Mouse (Mus musculus): ENCODE measurements around the gene Saa2.
A peak's percentile ranks its signal among the peaks of the same experiment; 100 is the strongest.

Gene Saa2

GRCm38 (mm10) chr7:46762601-46763000, 11.0 kb downstream of the Saa2 start:
- DNase-seq (ENCODE audit: low read depth, low spot score): no peak

GRCm38 (mm10) chr7:46764672-46765071, 13.1 kb downstream of the Saa2 start:
- DNase-seq (ENCODE audit: low read depth, low spot score): no peak

DNA sequence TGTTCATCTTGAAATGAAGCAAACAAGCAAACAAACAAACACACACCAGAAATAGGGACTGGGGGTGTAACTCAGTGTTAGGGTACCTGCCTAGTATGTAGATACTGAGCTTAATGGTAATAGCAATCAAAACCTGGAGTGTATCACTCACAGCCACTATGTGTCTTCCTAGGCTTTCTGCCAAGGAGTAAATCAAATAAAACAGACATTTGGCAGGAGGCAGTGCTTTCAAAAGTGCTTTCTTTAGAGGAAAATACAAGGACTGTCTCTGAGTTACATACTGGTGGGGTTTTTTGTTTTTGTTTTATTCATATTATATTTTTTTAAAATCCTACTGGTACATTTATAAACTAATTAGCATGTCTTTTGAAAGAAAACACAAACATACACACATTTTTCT, 15.8 kb downstream of the Saa2 start:
- DNase-seq (ENCODE audit: low read depth, low spot score): no peak

DNA sequence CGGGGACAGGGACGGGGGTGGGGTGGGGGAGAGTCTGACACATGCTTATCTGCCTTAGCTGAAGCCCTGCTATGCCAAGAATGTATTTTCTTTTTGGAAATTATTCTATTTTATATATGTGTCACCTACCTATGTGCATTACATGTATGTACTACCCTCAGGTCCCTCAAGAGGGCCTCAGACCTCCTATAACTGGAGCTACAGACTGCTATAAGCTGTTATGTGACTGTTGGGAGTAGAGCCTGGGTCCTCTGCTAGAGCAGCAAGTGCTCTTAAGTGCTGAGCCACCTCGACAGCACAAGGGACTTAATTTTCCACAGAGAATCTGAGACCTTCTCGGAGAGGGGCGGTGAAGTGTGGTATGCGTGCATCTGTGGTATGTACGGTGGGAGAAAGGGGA, 16.9 kb downstream of the Saa2 start:
- DNase-seq (ENCODE audit: low read depth, low spot score): no peak

DNA sequence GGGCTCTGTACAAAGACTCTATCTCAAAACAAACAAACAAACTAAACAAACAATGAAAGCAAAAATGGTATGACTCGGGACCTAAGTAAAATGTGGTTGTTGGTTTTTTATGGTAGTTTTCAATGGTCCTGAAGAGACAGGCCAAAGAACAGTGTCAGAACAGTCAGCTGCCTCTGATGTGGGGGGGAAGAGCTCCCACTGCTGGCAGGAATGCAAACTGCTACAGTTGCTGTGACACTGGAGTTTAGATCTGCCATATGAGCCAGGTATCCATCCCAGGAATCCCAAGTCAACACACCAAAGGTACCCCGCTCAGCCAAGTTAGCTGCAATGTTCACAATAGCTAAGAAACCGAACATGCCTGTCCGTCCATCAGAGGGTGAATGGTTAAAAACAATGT, 19.1 kb downstream of the Saa2 start:
- peak; percentile 77 for DNase-seq (ENCODE audit: low read depth, low spot score)

- DNase-seq (ENCODE audit: low read depth, low spot score): no peak
Measured at GRCm38 (mm10) chr7:46789177-46789849, 37.7 kb downstream of the Saa2 start.

DNA sequence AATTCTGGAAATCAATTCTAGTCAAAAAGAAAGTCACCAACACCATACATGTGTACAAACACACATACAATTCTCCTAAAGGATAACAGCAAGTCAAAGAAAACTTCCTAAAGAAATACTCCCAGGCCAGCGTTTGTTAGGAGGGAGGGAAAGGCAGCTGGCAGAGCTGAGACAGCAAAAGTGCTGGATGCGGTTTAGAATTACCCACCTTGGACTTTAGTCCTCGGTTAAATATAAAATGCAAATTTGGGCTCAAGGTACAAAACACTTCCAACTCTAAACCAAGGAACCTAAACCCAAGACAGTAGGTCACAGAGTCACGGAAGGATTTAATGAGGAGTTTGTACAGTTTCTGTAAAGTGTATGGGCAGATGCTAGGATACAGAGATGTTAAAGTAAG, 42.3 kb downstream of the Saa2 start:
- no peak for DNase-seq (ENCODE audit: low read depth, low spot score)

DNA sequence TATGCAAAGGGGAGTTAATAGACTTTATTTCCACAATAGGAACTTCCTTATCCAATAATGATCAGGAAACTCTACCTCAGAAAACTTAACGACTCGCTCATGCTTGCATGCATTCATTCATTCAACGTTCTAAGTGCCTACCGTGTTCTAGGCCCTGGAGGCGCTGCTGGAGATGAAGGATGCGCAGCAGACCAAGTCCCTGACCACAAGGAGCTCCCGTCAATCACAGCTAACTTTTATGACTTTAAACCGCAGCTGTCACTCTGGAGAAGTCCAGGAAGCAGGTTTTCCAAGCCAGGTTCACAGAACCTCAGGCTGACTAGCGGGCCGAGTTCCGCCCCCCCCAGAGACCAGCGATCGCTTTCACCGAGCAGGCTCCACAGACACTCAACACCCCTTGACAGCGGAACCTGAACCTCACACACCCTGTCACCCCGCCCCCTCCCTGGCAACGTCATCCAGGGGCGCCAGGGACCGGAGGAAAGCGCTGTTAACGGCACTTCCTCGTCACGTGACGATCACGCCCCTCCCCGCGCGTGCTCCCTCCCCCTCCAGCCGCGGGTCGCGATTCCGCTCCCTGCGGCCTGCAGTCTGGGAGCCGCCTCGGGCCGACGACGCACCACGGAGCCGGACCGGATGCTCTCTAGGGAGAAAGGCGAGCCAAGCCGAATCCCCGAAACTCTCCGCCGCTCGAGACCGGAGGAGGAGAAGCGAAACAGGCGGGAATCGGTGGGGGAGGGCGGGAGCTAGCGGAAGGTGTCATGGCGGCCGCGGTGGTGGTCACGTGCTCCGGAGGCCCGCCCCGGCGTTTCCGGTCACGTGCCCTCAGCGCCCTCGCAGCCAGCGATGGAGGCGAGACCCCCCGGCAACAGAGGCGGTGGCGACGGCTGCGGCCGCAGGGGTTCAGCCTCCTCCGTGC, 44.0 kb downstream of the Saa2 start, which contains the start of the genes Hps5 and Gtf2h1:
Hps5 (minus strand) TSS at position 778 of the 919 bp plus-strand sequence.
Gtf2h1 (plus strand) TSS at position 817 of the 919 bp plus-strand sequence.
- DNase-seq (ENCODE audit: low read depth, low spot score): peak; percentile 95

- no peak for DNase-seq (ENCODE audit: low read depth, low spot score)
Measured at GRCm38 (mm10) chr7:46796206-46796679, 44.7 kb downstream of the Saa2 start.

- no peak for DNase-seq (ENCODE audit: low read depth, low spot score)
Measured at GRCm38 (mm10) chr7:46796779-46797178, 45.2 kb downstream of the Saa2 start.
